Mouse (Mus musculus) brain, embryonic 14.5 days (tissue): ENCODE data around the gene Aplf.

Source experiments
- CTCF ChIP-seq: fragments of 200-500 bp; IDR thresholded peaks from 2 replicates; pipeline ENCODE4 v1.5.1; 2012; ENCODE audit warnings: inconsistent platforms, mild to moderate bottlenecking, moderate library complexity, borderline replicate concordance; ENCODE audit not compliant: insufficient read depth, insufficient read length; ENCODE audit errors: extremely low read depth
- POLR2A ChIP-seq: fragments of 200-500 bp; IDR thresholded peaks from 2 replicates; pipeline ENCODE4 v1.6.1; 2012; ENCODE audit warnings: mild to moderate bottlenecking, inconsistent platforms, borderline replicate concordance; ENCODE audit not compliant: poor library complexity, insufficient read depth, insufficient read length, severe bottlenecking; ENCODE audit errors: extremely low read depth

DNA sequence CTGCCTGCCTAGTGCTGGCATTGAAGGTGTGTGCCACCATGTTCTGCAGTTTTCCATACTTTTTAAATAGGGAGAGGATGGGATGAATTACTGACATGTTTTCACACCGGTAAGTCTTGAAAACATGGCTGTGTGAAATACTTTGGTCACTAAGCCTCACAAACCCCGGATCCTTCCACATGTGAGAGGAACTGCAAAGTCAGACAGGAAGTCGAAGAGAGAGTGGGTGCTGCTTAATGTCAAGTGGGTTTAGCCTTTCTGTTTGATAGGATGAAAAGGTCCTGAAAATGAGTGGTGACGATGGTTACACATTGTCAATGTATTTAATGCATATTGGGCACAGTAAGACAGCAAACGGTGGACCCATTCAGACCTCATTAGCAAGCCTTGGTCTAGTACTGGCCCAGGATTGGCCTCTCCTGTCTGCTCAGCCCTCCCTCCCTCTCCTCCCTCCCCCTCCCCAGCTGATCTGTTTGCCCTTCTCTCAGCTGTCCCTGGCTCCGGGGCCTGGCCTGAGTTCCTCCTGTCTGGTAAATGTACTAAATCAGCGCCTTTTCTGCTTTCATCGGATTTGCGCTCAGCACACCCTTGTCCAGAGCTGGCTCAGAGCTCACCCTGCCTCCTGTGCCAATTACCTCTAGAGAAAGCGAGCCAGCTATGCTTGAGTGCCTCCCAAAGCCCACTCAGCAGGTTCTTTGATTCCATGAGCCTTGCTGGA is 74.7 kb downstream of the Aplf start:
- no peak for TF ChIP-seq CTCF
- TF ChIP-seq POLR2A = no peak
